Mouse (Mus musculus) forebrain, embryonic 16.5 days (tissue): Measurements from ENCODE around the gene Disp2. TPM values are rescaled to one million over a fixed set of nuclear protein-coding genes. Genes with fewer than 3 reads are reported as not detected.

Experiments used
- ATAC-seq: fragments of 200-750 bp; cut with Nextera tagmentation; 2 replicates; pipeline ENCODE4 v1.8.0; 2017; ENCODE audit warnings: mild to moderate bottlenecking, moderate library complexity
- H3K27ac ChIP-seq: fragments of 300-500 bp; sonication (generic); 2 replicates; pipeline ENCODE4 v1.5.1; 2014; ENCODE audit warnings: low read length, control low read depth
- H3K27me3 ChIP-seq: fragments of 300-500 bp; sonication (generic); replicated peaks from 2 replicates; pipeline ENCODE4 v1.6.1; 2014; ENCODE audit warnings: low read length; ENCODE audit not compliant: control insufficient read depth, insufficient read depth
- H3K36me3 ChIP-seq: fragments of 300-500 bp; sonication (generic); 2 replicates; pipeline ENCODE4 v1.6.1; 2014; ENCODE audit not compliant: control insufficient read depth, insufficient read depth
- H3K4me1 ChIP-seq: fragments of 300-500 bp; sonication (generic); replicated peaks from 2 replicates; pipeline ENCODE4 v1.6.1; 2014; ENCODE audit warnings: low read length; ENCODE audit not compliant: control insufficient read depth, insufficient read depth
- H3K4me2 ChIP-seq: fragments of 300-500 bp; sonication (generic); 2 replicates; pipeline ENCODE4 v1.6.1; 2014; ENCODE audit warnings: mild to moderate bottlenecking, low read length, control low read depth
- H3K4me3 ChIP-seq: fragments of 300-500 bp; sonication (generic); replicated peaks from 2 replicates; pipeline ENCODE4 v1.5.1; 2014; ENCODE audit warnings: mild to moderate bottlenecking, low read length, control low read depth
- H3K9ac ChIP-seq: fragments of 300-500 bp; sonication (generic); replicated peaks from 2 replicates; pipeline ENCODE4 v1.6.1; 2014; ENCODE audit warnings: low read depth, low read length, control low read depth
- H3K9me3 ChIP-seq: fragments of 300-500 bp; sonication (generic); 2 replicates; pipeline ENCODE4 v1.6.1; 2016; ENCODE audit warnings: low read length; ENCODE audit not compliant: control insufficient read depth
- WGBS: fragments of 180-500 bp; shearing (Covaris S2); extraction: QIAGEN DNeasy Blood & Tissue Kit; methylation state at CpG from one replicate; pipeline ENCODE4 v1.1.7; 2014; 5-methylcytosine and 5-hydroxymethylcytosine counted together
- polyA plus RNA-seq: library from polyadenylated mRNA; unstranded; fragments of >200 nt; fragmentation: Nextera tagmentation; extraction: Ambion mirVana; gene quantifications from 2 replicates; pipeline ENCODE4 v1.2.1, GENCODE M21; 2015

Disp2 gene
- polyA plus RNA-seq, 1 experiment from 2014 or later = 36.9 TPM

DNA sequence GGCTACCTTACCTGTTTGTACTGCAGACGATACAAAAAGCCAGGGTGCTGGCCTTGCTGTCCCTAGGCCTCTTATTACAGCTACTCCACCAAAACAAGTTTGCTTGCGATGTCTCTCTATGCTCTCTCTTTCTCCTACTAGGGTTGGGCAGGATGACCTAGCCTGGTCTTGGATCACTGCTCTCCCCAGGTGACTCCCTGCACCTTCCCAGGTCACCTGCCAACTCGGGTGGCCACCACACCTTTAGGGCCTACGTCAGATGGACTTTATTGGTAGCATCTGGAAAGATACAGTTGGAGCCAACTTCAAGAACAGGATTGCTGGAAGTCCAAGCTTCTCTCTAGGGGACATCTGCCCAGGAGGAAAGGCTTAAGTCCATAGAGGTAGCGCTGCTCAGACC, 14.6 kb upstream of the Disp2 start:
- Histone ChIP-seq H3K27ac (no peak overlapping the region), H3K4me1 (peaks cover 39% of the 10 kb centered on the region), H3K27me3 (no peaks in the 10 kb centered on the region), H3K9me3 (no peaks in the 10 kb centered on the region), H3K4me2 (no peak overlapping the region), H3K9ac (no peak overlapping the region), H3K36me3 (no peaks in the 10 kb centered on the region), H3K4me3 (no peak overlapping the region)
- WGBS = 86% methylated on average over 5 of the region's 5 CpGs
- no peak for ATAC-seq

DNA sequence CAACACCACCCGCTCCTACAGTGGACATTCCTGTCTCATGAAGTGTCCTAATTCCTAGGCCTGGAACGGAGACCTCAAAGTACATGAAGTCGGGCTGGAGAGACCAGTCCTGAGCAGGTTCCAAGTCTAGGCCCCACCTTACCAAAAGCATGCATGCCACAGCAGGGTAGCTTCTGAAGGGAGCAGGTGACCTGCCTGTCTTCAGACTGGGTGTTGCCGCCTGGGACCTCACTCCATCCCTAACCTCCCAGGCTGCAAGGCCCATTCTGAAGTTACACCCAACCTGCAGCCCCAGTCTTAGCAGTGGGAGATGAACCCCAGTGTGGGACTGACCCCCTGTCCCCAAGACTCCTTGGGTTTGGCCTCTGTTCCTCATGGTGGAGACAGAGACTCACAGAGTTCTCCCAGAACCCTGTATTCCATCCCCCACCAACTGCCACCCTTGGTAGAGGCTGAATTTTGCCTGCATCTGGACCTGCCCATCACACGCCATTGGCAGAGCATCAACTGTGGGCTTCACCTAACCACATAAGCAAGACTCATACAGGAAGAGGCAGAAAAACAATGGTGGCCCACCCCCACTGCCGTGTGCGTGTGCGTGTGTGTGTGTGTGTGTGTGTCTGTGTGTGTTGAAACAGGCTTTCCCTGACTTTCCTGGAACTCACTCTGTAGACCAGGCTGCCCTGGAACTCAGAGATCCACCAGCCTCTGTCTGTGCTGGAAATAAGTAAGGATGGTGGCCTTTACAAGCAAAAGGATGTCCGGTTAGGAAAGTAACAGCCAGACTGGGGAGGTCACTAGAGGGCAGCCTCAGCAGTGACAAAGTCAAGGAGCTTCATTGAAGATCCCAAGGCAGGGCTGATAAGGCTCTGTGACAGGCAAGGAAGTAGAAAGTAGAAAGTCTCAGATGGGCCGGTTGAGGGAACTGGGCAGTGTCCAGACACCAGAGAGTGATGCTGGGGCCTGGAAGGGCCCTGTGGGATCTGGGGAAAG, 13.2 kb upstream of the Disp2 start:
- no peak overlapping the region for H3K27ac ChIP-seq
- no peaks in the 10 kb centered on the region for H3K9me3 ChIP-seq
- H3K4me1 ChIP-seq = peaks cover 24% of the 10 kb centered on the region
- 0 out of 2 replicates have a peak, but pooled peaks cover 3% of the 10 kb centered on the region for H3K27me3 ChIP-seq
- H3K4me2 ChIP-seq = no peak overlapping the region
- no peak overlapping the region for H3K9ac ChIP-seq
- no peak for ATAC-seq
- 80% methylated on average over 10 of the region's 10 CpGs for WGBS
- H3K4me3 ChIP-seq = no peak overlapping the region
- H3K36me3 ChIP-seq = no peaks in the 10 kb centered on the region

DNA sequence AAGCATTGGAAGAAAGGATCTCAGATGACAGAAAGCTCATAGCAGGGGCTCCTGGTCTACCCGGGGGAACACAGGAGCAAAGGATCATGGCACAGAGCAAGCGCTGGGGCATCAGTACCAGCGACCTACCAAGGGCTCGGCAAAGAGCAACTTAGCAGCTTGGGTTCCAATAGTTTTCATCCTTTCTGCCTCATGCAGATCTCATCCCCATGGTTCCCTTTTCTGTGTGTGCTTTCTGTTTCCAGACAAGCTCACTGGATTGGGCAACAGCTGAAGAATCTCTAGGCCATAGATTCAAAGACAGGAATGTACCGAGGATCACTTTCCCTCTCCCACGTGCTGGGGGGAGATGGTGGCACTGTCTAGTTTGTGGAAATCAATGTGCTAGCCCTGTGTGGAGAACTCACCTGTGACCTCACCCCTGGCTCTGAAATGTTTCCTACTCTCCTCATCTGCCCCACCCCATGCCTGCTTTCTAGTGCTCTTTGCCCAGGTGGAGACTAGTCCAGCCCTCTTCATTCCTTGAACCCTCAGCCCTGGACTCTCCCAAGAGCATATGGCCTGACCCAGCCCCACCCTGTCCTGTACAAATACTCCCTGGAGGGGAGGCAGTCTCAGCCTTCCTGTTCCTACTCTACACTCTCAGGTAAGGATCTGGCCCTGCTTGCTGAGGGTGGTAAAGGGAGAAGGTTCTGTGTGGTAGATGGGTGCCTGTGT, 7.2 kb upstream of the Disp2 start, which contains the start of gene Phgr1:
TSS of gene Phgr1 (plus strand) at position 612 of the 717 bp plus-strand sequence.
- Histone ChIP-seq H3K27ac (no peak within 1 kb of the TSS), H3K9ac (no peak within 1 kb of the TSS), H3K27me3 (0 out of 2 replicates have a peak, but pooled peaks cover 3% of the 10 kb centered on the region), H3K9me3 (no peaks in the 10 kb centered on the region), H3K4me1 (peaks cover 16% of the 10 kb centered on the region), H3K36me3 (no peaks in the 10 kb centered on the region), H3K4me3 (no peak within 1 kb of the TSS), H3K4me2 (no peak within 1 kb of the TSS)
- ATAC-seq = no peak
- WGBS = 77% methylated on average over 6 of the region's 6 CpGs

DNA sequence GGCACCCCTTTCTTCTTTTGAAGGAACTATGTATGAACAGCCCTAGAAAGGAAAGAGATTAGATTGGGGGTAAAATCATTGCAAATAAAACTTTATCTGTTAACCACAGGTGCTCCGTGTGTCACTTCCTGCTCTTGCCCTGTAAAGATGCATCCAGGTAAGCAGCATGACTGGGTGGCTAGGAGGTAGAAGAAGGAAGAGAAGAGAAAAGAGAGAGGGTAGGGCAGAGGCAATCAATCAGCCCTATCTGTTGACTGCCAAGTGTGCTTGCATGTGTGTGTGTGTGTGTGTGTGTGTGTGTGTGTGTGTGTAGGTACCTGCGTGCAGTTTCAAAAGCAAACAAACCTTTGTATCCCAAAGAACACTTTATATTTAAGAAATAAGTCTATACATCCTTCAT, 5.0 kb upstream of the Disp2 start:
- H3K4me2 ChIP-seq = no peak overlapping the region
- H3K9me3 ChIP-seq = no peaks in the 10 kb centered on the region
- no peak overlapping the region for H3K4me3 ChIP-seq
- 0 out of 2 replicates have a peak, but pooled peaks cover 3% of the 10 kb centered on the region for H3K27me3 ChIP-seq
- H3K27ac ChIP-seq = no peak overlapping the region
- H3K36me3 ChIP-seq = no peaks in the 10 kb centered on the region
- H3K9ac ChIP-seq = no peak overlapping the region
- 100% methylated on average over 2 of the region's 2 CpGs for WGBS
- peaks cover 21% of the 10 kb centered on the region for H3K4me1 ChIP-seq
- ATAC-seq = no peak

DNA sequence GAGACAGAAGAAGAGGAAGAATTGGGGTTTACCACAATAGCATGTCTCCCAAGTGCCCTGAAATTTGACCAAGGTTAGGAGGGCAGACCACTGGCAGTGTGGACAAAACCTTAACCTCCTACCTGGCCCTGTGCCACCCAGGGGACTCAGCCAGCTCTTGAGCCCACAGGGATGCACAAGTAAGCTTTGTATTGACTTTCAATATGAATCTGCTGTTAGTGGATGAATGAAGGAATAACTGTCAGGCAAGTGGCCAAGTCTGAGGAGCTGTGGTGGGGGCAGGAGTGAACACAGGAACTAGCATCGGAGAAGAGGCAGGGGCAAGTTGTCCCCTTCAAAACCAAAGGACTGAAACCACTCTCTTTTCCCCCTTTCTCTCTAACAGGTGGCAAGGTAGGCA, 4.1 kb upstream of the Disp2 start:
- H3K27me3 ChIP-seq = 0 out of 2 replicates have a peak, but pooled peaks cover 3% of the 10 kb centered on the region
- WGBS = 35% methylated on average over 1 of the region's 1 CpGs
- no peak overlapping the region for H3K4me2 ChIP-seq
- no peak overlapping the region for H3K4me3 ChIP-seq
- no peaks in the 10 kb centered on the region for H3K9me3 ChIP-seq
- peak overlapping the region; percentile 37; the same call in 1 of the 2 replicates for H3K27ac ChIP-seq
- no peaks in the 10 kb centered on the region for H3K36me3 ChIP-seq
- ATAC-seq = no peak
- peaks cover 25% of the 10 kb centered on the region for H3K4me1 ChIP-seq
- H3K9ac ChIP-seq = no peak overlapping the region; the same call in 1 of the 2 replicates

DNA sequence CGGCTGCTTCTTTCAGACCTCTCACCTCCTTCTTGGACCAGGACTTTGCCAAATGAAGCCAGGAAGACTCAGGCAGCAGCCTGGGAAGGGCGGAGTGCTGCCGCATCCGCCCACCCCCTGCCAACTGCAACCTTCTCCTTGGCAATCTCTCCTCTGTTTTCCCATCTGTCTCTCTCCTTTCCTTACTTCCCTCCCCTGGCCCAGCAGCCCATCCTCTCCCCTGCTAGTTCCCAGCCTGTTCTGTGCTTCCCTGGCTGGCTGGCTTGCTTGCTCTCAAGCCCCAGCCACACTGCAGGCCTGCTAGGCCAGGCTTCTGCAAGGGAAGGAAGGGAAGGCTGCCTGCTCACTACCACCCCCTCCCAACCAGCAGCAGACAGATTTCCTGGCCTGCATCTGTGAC, 3.7 kb upstream of the Disp2 start:
- Histone ChIP-seq H3K4me2 (no peak overlapping the region), H3K27me3 (0 out of 2 replicates have a peak, but pooled peaks cover 3% of the 10 kb centered on the region), H3K4me3 (no peak overlapping the region), H3K4me1 (peaks cover 28% of the 10 kb centered on the region), H3K9me3 (no peaks in the 10 kb centered on the region), H3K9ac (peak overlapping the region; percentile 7; the same call in 1 of the 2 replicates), H3K27ac (peak overlapping the region; percentile 73), H3K36me3 (no peaks in the 10 kb centered on the region)
- 63% methylated on average over 3 of the region's 4 CpGs for whole genome bisulfite sequencing
- ATAC-seq = peak; percentile 62

DNA sequence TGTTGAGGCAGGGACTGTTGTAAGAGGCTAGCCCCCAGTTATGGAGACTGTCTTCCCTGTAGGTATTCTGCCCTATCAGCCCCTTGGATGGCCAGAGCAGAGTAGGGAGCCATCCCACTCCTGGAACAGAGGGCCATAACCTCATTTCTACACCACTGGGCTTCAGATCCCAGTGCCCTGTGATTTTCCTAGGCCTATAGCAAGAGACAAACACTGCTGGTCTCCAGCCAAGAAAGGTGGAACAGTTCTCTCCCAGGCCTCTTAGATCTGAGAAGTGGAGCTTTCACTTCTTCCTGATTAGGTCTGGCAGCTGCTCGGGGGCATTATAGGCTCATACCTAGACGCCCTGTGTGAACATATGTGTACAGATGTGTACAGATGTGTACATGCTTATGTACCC, 3.2 kb upstream of the Disp2 start:
- no peaks in the 10 kb centered on the region for H3K27me3 ChIP-seq
- 80% methylated on average over 2 of the region's 2 CpGs for WGBS
- no peaks in the 10 kb centered on the region for H3K36me3 ChIP-seq
- H3K9me3 ChIP-seq = no peaks in the 10 kb centered on the region
- 0 out of 2 replicates have a peak overlapping the region, but pooled peaks have one; percentile 7 for H3K9ac ChIP-seq
- peaks cover 30% of the 10 kb centered on the region for H3K4me1 ChIP-seq
- no peak for ATAC-seq
- no peak overlapping the region for H3K4me3 ChIP-seq
- no peak overlapping the region for H3K4me2 ChIP-seq
- peak overlapping the region; percentile 73 for H3K27ac ChIP-seq

DNA sequence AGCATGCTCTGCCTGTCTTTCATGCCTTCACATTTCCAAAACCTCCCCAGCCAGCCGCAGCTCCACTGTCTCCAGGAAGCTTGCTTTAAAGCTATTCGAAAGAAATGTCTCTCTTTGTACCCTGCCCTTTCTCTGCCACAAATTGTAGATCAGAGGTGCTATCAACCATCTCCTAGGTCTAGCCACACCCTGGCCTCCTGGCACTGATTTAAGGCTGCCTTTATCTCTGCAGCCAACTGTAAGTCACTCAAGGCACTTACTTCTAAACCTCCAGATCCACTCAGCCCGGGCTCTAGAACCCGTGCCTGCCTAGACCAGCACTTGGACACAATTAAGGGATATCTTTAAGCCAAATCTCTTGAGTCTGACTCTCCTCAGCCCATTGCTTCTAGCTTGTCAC, 1.1 kb upstream of the Disp2 start:
- H3K4me1 ChIP-seq = peaks cover 30% of the 10 kb centered on the region
- no peak overlapping the region for H3K27ac ChIP-seq
- H3K9me3 ChIP-seq = no peaks in the 10 kb centered on the region
- H3K36me3 ChIP-seq = no peaks in the 10 kb centered on the region
- H3K4me2 ChIP-seq = no peak overlapping the region
- H3K4me3 ChIP-seq = no peak overlapping the region
- WGBS = 86% methylated on average over 4 of the region's 4 CpGs
- H3K9ac ChIP-seq = no peak overlapping the region
- no peaks in the 10 kb centered on the region for H3K27me3 ChIP-seq
- no peak for ATAC-seq

DNA sequence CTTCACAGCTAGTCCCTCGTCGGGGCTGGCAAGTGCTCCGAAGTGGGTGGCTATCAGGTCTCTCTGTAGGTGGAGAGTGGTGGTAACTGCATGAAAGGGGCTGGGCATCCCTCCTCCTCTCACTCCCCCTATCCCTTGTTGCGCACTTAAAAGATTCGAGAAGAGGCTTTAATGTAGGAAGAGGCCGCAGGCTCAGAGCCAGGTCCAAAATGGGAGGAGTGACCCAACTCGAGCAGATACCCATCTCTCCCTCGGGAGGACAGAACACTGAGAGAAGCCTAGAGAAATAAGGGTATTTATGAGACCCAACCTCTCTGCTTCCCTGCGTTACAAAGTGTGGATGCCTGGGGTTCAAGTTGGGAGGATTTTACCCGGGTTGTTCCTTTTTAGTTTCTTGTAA, 454 bp upstream of the Disp2 start:
- Histone ChIP-seq H3K4me2 (peak overlapping the region; percentile 69), H3K27me3 (no peaks in the 10 kb centered on the region), H3K9me3 (no peaks in the 10 kb centered on the region), H3K36me3 (no peaks in the 10 kb centered on the region), H3K4me3 (peak overlapping the region; percentile 48), H3K9ac (peak overlapping the region; percentile 51), H3K27ac (peak overlapping the region; percentile 30), H3K4me1 (peaks cover 30% of the 10 kb centered on the region)
- ATAC-seq = peak; percentile 1; the same call in 1 of the 2 replicates
- 6% methylated on average over 10 of the region's 10 CpGs for WGBS
